Mouse (Mus musculus) erythroblast, embryonic 14.5 days (primary cell): ENCODE results near the gene Notch4. TPM values are rescaled to one million over a fixed set of nuclear protein-coding genes. Genes with fewer than 3 reads are reported as not detected.

Experiments used
- H3K27me3 ChIP-seq: 2 replicates; pipeline ENCODE4 v1.6.1; 2012; ENCODE audit warnings: inconsistent platforms; ENCODE audit not compliant: control insufficient read depth
- H3K36me3 ChIP-seq: 2 replicates; pipeline ENCODE4 v1.6.1; 2012; ENCODE audit warnings: mild to moderate bottlenecking, inconsistent platforms; ENCODE audit not compliant: control insufficient read depth
- H3K4me1 ChIP-seq: 2 replicates; pipeline ENCODE4 v1.6.1; 2012; ENCODE audit warnings: inconsistent platforms; ENCODE audit not compliant: control insufficient read depth
- H3K4me3 ChIP-seq: replicated peaks from 2 replicates; pipeline ENCODE3; 2012; ENCODE audit warnings: moderate library complexity, mild to moderate bottlenecking, inconsistent platforms
- H3K9me3 ChIP-seq: 2 replicates; pipeline ENCODE4 v1.6.1; 2012; ENCODE audit warnings: low read length, inconsistent platforms, mixed read lengths; ENCODE audit not compliant: control insufficient read depth
- GATA1 ChIP-seq: IDR thresholded peaks from 2 replicates; pipeline ENCODE4 v1.6.1; 2012; ENCODE audit warnings: low read length, inconsistent platforms, mixed read lengths
- TAL1 ChIP-seq: IDR thresholded peaks from 3 replicates; pipeline ENCODE4 v1.6.1; 2012; ENCODE audit warnings: low read length, inconsistent platforms, mixed read lengths
- polyA plus RNA-seq: library from polyadenylated mRNA; stranded (reverse); fragments of >175 nt; gene quantifications from 2 replicates; pipeline ENCODE4 v1.2.3, GENCODE M21; 2012

Notch4 gene
- polyA plus RNA-seq, 1 experiment: 0.17 TPM

DNA sequence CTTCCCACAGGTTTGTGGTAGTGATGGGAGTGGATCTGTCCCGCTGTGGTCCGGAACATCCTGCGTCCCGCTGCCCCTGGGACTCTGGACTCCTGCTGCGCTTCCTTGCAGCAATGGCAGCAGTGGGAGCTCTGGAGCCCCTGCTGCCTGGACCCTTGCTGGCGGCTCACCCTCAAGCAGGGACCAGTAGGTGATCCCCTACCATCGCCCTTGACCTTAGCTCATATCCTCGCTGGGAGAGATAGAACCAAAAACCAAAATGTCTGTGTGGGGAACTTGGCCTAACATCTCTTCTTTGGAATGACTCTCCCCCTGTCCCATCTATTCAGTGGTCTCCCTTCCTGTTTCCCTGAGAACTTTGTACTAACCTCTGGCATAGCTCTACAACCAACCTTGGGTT is 19.8 kb downstream of the Notch4 start:
- H3K36me3 ChIP-seq: no peaks in the 10 kb centered on the region
- H3K9me3 ChIP-seq: no peaks in the 10 kb centered on the region
- H3K4me1 ChIP-seq: peaks cover 24% of the 10 kb centered on the region
- H3K27me3 ChIP-seq: peaks cover 13% of the 10 kb centered on the region
- H3K4me3 ChIP-seq: no peak overlapping the region
- TF ChIP-seq GATA1: no peak
- TF ChIP-seq TAL1: no peak

- Histone ChIP-seq H3K9me3 (no peaks in the 10 kb centered on the region), H3K36me3 (no peaks in the 10 kb centered on the region), H3K27me3 (peaks cover 18% of the 10 kb centered on the region), H3K4me1 (peaks cover 36% of the 10 kb centered on the region), H3K4me3 (no peak overlapping the region)
- TF ChIP-seq TAL1: no peak
- TF ChIP-seq GATA1: no peak
Measured at GRCm38 (mm10) chr17:34585121-34585520, 21.1 kb downstream of the Notch4 start.

DNA sequence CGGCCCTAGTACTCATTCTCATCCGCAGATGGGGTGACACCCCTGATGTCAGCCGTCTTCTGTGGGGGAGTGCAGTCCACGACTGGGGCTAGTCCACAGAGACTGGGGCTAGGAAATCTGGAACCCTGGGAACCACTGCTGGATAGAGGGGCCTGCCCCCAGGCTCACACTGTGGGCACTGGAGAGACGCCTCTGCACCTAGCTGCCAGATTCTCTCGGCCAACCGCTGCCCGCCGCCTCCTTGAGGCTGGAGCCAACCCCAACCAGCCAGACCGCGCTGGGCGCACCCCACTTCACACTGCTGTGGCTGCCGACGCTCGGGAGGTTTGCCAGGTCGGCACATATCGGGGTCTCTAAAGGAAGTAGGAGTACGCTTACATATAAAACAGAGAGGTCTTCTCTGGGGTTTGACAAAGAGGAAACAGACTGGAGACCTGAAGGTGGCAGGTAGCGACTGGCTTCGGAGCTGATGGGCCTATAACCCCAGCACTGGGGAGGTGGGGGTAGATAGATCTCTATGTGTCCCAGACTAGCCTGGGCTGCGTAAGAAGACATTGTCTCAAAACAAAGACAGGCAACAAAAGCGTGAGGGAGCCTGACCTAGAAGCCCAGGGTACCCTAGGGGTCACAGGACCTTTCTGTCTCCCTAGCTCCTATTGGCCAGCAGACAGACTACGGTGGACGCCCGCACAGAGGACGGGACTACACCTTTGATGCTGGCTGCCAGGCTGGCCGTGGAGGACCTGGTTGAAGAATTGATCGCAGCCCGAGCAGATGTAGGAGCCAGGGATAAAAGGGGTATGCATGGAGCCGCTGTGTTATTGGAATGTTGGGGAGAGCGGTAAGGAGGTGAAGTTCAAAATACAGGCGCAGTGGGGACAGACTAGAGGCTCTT is 22.1 kb downstream of the Notch4 start:
- peaks cover 26% of the 10 kb centered on the region for H3K27me3 ChIP-seq
- no peak for TF ChIP-seq GATA1
- peaks cover 46% of the 10 kb centered on the region for H3K4me1 ChIP-seq
- no peaks in the 10 kb centered on the region for H3K36me3 ChIP-seq
- no peaks in the 10 kb centered on the region for H3K9me3 ChIP-seq
- H3K4me3 ChIP-seq: peak overlapping the region; percentile 91

DNA sequence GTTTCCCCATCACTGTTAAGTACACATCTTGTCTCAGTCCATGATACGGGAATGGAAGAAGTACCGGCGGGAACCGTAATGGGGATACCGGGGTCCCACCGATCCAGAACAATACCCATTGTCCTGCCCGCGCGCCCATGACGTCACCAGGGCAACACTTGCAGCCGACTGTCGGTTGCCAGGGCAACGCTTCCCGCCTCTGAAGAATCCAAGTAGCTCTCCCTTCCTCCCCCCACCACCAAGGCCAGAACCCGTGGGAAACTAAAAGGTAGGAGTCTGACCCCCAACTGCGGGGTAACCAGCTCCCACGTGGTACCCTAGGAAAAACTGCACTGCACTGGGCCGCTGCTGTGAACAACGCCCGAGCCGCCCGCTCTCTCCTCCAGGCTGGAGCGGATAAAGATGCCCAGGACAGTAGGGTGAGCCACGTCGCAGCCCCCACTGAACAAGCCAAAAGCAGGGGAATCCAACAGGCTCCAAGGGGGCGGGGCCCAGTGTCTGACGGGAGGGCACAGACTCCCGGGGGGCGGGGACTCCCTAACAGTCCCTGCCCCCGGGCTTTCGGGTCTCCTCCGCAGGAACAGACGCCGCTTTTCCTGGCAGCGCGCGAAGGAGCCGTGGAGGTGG is 22.8 kb downstream of the Notch4 start:
- Histone ChIP-seq H3K4me3 (peak overlapping the region; percentile 91), H3K36me3 (no peaks in the 10 kb centered on the region), H3K9me3 (no peaks in the 10 kb centered on the region), H3K27me3 (peaks cover 26% of the 10 kb centered on the region), H3K4me1 (peaks cover 54% of the 10 kb centered on the region)
- TF ChIP-seq TAL1: no peak
- no peak for TF ChIP-seq GATA1

DNA sequence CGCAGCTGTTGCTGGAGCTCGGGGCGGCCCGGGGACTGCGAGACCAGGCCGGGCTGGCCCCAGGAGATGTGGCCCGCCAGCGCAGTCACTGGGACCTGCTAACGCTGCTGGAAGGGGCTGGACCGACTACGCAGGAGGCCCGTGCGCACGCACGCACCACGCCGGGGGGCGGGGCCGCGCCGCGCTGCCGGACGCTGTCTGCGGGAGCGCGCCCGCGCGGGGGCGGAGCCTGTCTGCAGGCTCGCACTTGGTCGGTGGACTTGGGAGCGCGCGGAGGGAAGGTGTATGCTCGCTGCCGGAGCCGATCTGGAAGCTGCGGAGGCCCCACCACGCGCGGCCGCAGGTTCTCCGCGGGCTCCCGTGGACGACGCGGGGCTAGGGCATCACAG is 23.3 kb downstream of the Notch4 start:
- no peak for TF ChIP-seq GATA1
- TF ChIP-seq TAL1: no peak

GRCm38 (mm10) chr17:34587814-34588213 is 23.7 kb downstream of the Notch4 start:
- no peaks in the 10 kb centered on the region for H3K9me3 ChIP-seq
- no peaks in the 10 kb centered on the region for H3K36me3 ChIP-seq
- H3K4me3 ChIP-seq: peak overlapping the region; percentile 91
- TF ChIP-seq GATA1 (no peak), TAL1 (no peak)
- H3K27me3 ChIP-seq: peaks cover 26% of the 10 kb centered on the region
- H3K4me1 ChIP-seq: peaks cover 61% of the 10 kb centered on the region

More for the DNA sequence above, 23.3 kb downstream of the Notch4 start:
- Histone ChIP-seq H3K27me3 (peaks cover 26% of the 10 kb centered on the region), H3K4me1 (peaks cover 57% of the 10 kb centered on the region), H3K36me3 (no peaks in the 10 kb centered on the region), H3K9me3 (no peaks in the 10 kb centered on the region), H3K4me3 (peak overlapping the region; percentile 91)

DNA sequence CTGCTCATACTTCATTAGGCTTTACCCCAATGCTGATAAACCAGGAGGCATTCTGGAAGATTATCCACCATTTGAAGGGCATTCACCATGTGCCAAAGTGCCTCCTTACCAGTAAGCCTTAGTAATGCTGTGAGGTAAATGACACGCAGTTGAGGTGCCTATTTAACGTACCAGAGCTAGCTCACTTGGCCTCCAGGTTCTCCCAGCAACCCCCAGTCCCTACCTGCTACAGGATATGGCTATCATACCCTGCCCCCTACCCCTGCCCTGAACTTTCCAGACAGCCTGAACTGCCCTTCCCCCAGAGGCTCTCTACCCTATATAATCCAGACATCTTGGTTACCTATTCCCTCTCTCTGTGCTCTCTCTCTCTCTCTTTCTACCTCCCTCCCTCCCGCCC is 24.7 kb downstream of the Notch4 start:
- Histone ChIP-seq H3K4me3 (no peak overlapping the region), H3K9me3 (no peaks in the 10 kb centered on the region), H3K27me3 (peaks cover 26% of the 10 kb centered on the region), H3K36me3 (peaks cover under 1% of the 10 kb centered on the region), H3K4me1 (peaks cover 70% of the 10 kb centered on the region)
- TF ChIP-seq TAL1: no peak
- no peak for TF ChIP-seq GATA1

DNA sequence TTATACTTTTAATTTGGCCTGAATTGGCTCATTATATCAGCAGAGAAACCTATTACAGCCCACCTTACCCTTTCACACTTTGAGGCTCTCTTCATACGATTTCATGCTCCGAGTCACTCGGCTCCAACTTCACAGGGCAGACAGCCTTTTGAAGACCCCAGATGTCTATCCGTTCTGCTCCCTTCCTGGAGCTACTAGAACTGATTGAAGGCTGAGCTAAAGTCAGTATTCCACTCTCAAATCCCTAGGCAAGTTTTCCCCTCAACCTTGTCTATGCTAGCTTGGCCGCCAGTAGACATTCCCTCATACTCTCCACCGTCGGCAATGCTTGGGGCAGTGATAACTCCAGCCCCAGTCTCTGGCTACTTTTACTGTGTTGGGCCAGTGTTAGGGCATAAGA is 25.1 kb downstream of the Notch4 start:
- peaks cover 26% of the 10 kb centered on the region for H3K27me3 ChIP-seq
- no peak overlapping the region for H3K4me3 ChIP-seq
- H3K36me3 ChIP-seq: peaks cover 5% of the 10 kb centered on the region
- TF ChIP-seq GATA1: no peak
- no peak for TF ChIP-seq TAL1
- H3K4me1 ChIP-seq: peaks cover 75% of the 10 kb centered on the region
- no peaks in the 10 kb centered on the region for H3K9me3 ChIP-seq

- Histone ChIP-seq H3K4me1 (peaks cover 79% of the 10 kb centered on the region), H3K9me3 (no peaks in the 10 kb centered on the region)
- TF ChIP-seq GATA1 (no peak), TAL1 (no peak)
Measured at GRCm38 (mm10) chr17:34589681-34590101, 25.6 kb downstream of the Notch4 start, which contains the start of gene Gpsm3. Gpsm3 (plus strand) TSS chr17:34589806.

More at GRCm38 (mm10) chr17:34589681-34590101, 25.6 kb downstream of the Notch4 start, which contains the start of gene Gpsm3:
- peaks cover 10% of the 10 kb centered on the region for H3K36me3 ChIP-seq
- no peak within 1 kb of the TSS for H3K4me3 ChIP-seq
- peaks cover 26% of the 10 kb centered on the region for H3K27me3 ChIP-seq
